Mouse (Mus musculus) embryonic fibroblast, embryonic 13.5 days (primary cell): ENCODE measurements around the gene Nr4a1.

Experiments
- CTCF ChIP-seq: IDR thresholded peaks from 2 replicates; pipeline ENCODE4 v1.5.1; 2011; ENCODE audit warnings: mild to moderate bottlenecking, control low read depth, low read length, moderate library complexity, borderline replicate concordance; ENCODE audit not compliant: insufficient read depth
- POLR2A ChIP-seq: IDR thresholded peaks from 2 replicates; pipeline ENCODE4 v1.6.1; 2011; ENCODE audit warnings: low read depth, mild to moderate bottlenecking, control low read depth, low read length, moderate library complexity

GRCm38 (mm10) chr15:101234611-101235341 lies 19.3 kb upstream of the Nr4a1 start:
- no peak for TF ChIP-seq CTCF
- no peak for TF ChIP-seq POLR2A
